Mouse (Mus musculus) MEL (cell line): ENCODE measurements at regions not wholly inside any gene's neighbourhood (a gene's known extent, or its start where the extent isn't known, plus 50 kb on each side); places are given as distances from the start of the nearest gene placed in this dataset.

ENCODE experiments used
- DNase-seq: peaks from one replicate; pipeline ENCODE4 v3.0.0; 2011; ENCODE audit warnings: low read depth, low spot score
- H3K27ac ChIP-seq: 2 replicates; pipeline ENCODE4 v1.5.1; 2012; ENCODE audit warnings: low read depth, mild to moderate bottlenecking, control low read depth, low read length, moderate library complexity; ENCODE audit not compliant: control insufficient read depth
- H3K27me3 ChIP-seq, 2 experiments: fragments of 150-350 bp in 1 of 2; sonication (generic) in 1 of 2; 2 replicates each; pipeline ENCODE4 v1.6.1; 2012; ENCODE audit warnings: low read length in 2 of 2, mild to moderate bottlenecking in 2 of 2, improper control_type of control experiment in 1 of 2, moderate library complexity in 1 of 2; ENCODE audit not compliant: insufficient read depth in 2 of 2, control insufficient read depth in 1 of 2
- H3K36me3 ChIP-seq, 2 experiments: 2 replicates each; pipeline ENCODE4 v1.6.1; 2012 to 2014; ENCODE audit warnings: low read length in 2 of 2, improper control_type of control experiment in 1 of 2, inconsistent platforms in 1 of 2, mild to moderate bottlenecking in 1 of 2; ENCODE audit not compliant: insufficient read depth in 2 of 2, control insufficient read depth in 1 of 2
- H3K4me1 ChIP-seq, 2 experiments: fragments of 150-350 bp in 1 of 2; sonication (generic) in 1 of 2; 2 replicates each; pipeline ENCODE4 v1.6.1; 2012; ENCODE audit warnings: low read length in 2 of 2, improper control_type of control experiment in 1 of 2, mild to moderate bottlenecking in 1 of 2; ENCODE audit not compliant: insufficient read depth in 2 of 2, control insufficient read depth in 1 of 2
- H3K4me3 ChIP-seq, 2 experiments: fragments of 150-350 bp in 1 of 2; sonication (generic) in 1 of 2; 2 replicates each; pipeline ENCODE4 v1.5.1; 2012; ENCODE audit warnings: low read depth in 2 of 2, low read length in 2 of 2, mild to moderate bottlenecking in 2 of 2, moderate library complexity in 2 of 2, control low read depth in 1 of 2, improper control_type of control experiment in 1 of 2; ENCODE audit not compliant: control insufficient read depth in 1 of 2, insufficient read depth in 1 of 2
- H3K79me2 ChIP-seq: 2 replicates; pipeline ENCODE4 v1.6.1; 2012; ENCODE audit warnings: mild to moderate bottlenecking, low read length, moderate library complexity; ENCODE audit not compliant: control insufficient read depth, poor library complexity, insufficient read depth
- H3K9ac ChIP-seq: 2 replicates; pipeline ENCODE4 v1.6.1; 2012; ENCODE audit warnings: low read depth, mild to moderate bottlenecking, control low read depth, low read length, moderate library complexity; ENCODE audit not compliant: control insufficient read depth, poor library complexity, severe bottlenecking
- H3K9me3 ChIP-seq: fragments of 150-350 bp; sonication (generic); replicated peaks from 2 replicates; pipeline ENCODE4 v1.6.1; 2012; ENCODE audit warnings: mild to moderate bottlenecking, low read length, improper control_type of control experiment, moderate library complexity; ENCODE audit not compliant: insufficient read depth
- CTCF ChIP-seq, 3 experiments: IDR thresholded peaks in 2 of 3; conservative IDR thresholded peaks in 1 of 3; 2 replicates each; pipeline ENCODE4 v1.5.1; 2011 to 2012; ENCODE audit warnings: low read length in 3 of 3, low read depth in 2 of 3, mild to moderate bottlenecking in 2 of 3, improper control_type of control experiment in 1 of 3, inconsistent platforms in 1 of 3, mixed read lengths in 1 of 3, moderate library complexity in 1 of 3; ENCODE audit not compliant: control insufficient read depth in 1 of 3, insufficient read depth in 1 of 3, poor library complexity in 1 of 3, severe bottlenecking in 1 of 3
- EP300 ChIP-seq, 2 experiments: IDR thresholded peaks; 2 replicates each; pipeline ENCODE4 v1.6.1; 2011; ENCODE audit warnings: improper control_type of control experiment in 2 of 2, low read length in 2 of 2, low read depth in 1 of 2, mild to moderate bottlenecking in 1 of 2
- ETS1 ChIP-seq: IDR thresholded peaks from 2 replicates; pipeline ENCODE4 v1.6.1; 2012; ENCODE audit warnings: low read depth, mild to moderate bottlenecking, inconsistent platforms, low read length, improper control_type of control experiment, moderate library complexity
- HCFC1 ChIP-seq: IDR thresholded peaks from 2 replicates; pipeline ENCODE4 v1.6.1; 2012; ENCODE audit warnings: low read depth, mild to moderate bottlenecking, inconsistent platforms, low read length, improper control_type of control experiment, moderate library complexity
- JUND ChIP-seq: IDR thresholded peaks from 2 replicates; pipeline ENCODE4 v1.6.1; 2011; ENCODE audit warnings: low read depth, mild to moderate bottlenecking, improper control_type of control experiment, low read length
- MAFK ChIP-seq: IDR thresholded peaks from 2 replicates; pipeline ENCODE4 v1.6.1; 2011; ENCODE audit warnings: low read depth, mild to moderate bottlenecking, low read length, improper control_type of control experiment, borderline replicate concordance
- MAZ ChIP-seq: IDR thresholded peaks from 2 replicates; pipeline ENCODE4 v1.6.1; 2012; ENCODE audit warnings: low read depth, mild to moderate bottlenecking, inconsistent platforms, low read length, improper control_type of control experiment
- MEF2A ChIP-seq: IDR thresholded peaks from 2 replicates; pipeline ENCODE4 v1.6.1; 2014; ENCODE audit warnings: low read depth, mild to moderate bottlenecking, inconsistent platforms, low read length, improper control_type of control experiment; ENCODE audit not compliant: poor library complexity, insufficient replicate concordance, severe bottlenecking; ENCODE audit errors: extremely low read depth
- MXI1 ChIP-seq: IDR thresholded peaks from 2 replicates; pipeline ENCODE4 v1.6.1; 2011; ENCODE audit warnings: mild to moderate bottlenecking, low read depth, low read length, improper control_type of control experiment
- MYB ChIP-seq: IDR thresholded peaks from 2 replicates; pipeline ENCODE4 v1.6.1; 2011; ENCODE audit warnings: mild to moderate bottlenecking, low read depth, low read length, improper control_type of control experiment
- POLR2A ChIP-seq, 2 experiments: IDR thresholded peaks; 2 replicates each; pipeline ENCODE4 v1.6.1; 2011 to 2012; ENCODE audit warnings: low read length in 2 of 2, mild to moderate bottlenecking in 2 of 2, control low read depth in 1 of 2, improper control_type of control experiment in 1 of 2, low read depth in 1 of 2, moderate library complexity in 1 of 2; ENCODE audit not compliant: control insufficient read depth in 1 of 2, insufficient read depth in 1 of 2, poor library complexity in 1 of 2
- POLR2AphosphoS2 ChIP-seq: IDR thresholded peaks from 2 replicates; pipeline ENCODE4 v1.6.1; 2011; ENCODE audit warnings: low read length, improper control_type of control experiment
- RAD21 ChIP-seq: IDR thresholded peaks from 2 replicates; pipeline ENCODE4 v1.6.1; 2011; ENCODE audit warnings: mild to moderate bottlenecking, low read depth, low read length, improper control_type of control experiment
- TAL1 ChIP-seq: IDR thresholded peaks from 2 replicates; pipeline ENCODE4 v1.6.1; 2012; ENCODE audit warnings: mild to moderate bottlenecking, inconsistent platforms, low read length, moderate library complexity, mixed read lengths
- USF2 ChIP-seq, 2 experiments: IDR thresholded peaks; 2 replicates each; pipeline ENCODE4 v1.6.1; 2011 to 2012; ENCODE audit warnings: improper control_type of control experiment in 2 of 2, low read length in 2 of 2, borderline replicate concordance in 1 of 2, inconsistent platforms in 1 of 2, low read depth in 1 of 2, mild to moderate bottlenecking in 1 of 2; ENCODE audit not compliant: insufficient read depth in 1 of 2
- ZKSCAN1 ChIP-seq: IDR thresholded peaks from 2 replicates; pipeline ENCODE4 v1.6.1; 2012; ENCODE audit warnings: low read depth, mild to moderate bottlenecking, inconsistent platforms, low read length, improper control_type of control experiment, moderate library complexity
- ZNF384 ChIP-seq: IDR thresholded peaks from 2 replicates; pipeline ENCODE4 v1.6.1; 2012; ENCODE audit warnings: low read depth, mild to moderate bottlenecking, inconsistent platforms, low read length, improper control_type of control experiment

DNA sequence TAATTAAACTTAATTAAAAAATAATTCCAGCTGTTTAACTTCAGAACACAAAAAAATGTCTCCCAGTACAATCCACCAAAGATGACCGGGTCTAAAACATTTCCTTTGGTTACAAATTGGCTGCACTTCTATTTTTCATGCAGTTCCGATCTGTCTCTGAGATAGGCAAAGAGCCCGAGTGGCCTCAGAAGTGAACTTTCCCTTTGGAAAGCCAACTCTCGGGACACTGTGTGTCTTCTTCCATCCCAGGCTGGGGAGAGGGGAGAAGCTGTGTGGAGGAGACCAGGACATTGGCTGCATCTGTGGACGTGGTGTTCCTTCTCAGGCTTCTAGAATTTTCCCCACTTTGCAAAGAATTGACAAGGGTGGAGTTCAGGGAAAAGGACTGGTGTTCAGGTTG is 125.0 kb upstream of the Ubr2 start:
- H3K9ac ChIP-seq: no peak overlapping the region
- DNase-seq: no peak
- H3K36me3 ChIP-seq: peaks cover 0 to 8% of the 10 kb centered on the region in 2 experiments; a peak in 2 of 4 replicates
- no peaks in the 10 kb centered on the region for H3K9me3 ChIP-seq
- no peaks in the 10 kb centered on the region; a peak in 2 of 4 replicates for H3K27me3 ChIP-seq
- H3K4me3 ChIP-seq: no peak overlapping the region
- H3K27ac ChIP-seq: no peak overlapping the region
- no peak for TF ChIP-seq MEF2A
- peaks cover 5 to 12% of the 10 kb centered on the region in 2 experiments; a peak in 3 of 4 replicates for H3K4me1 ChIP-seq
- H3K79me2 ChIP-seq: peaks cover 3% of the 10 kb centered on the region; the same call in 1 of the 2 replicates

DNA sequence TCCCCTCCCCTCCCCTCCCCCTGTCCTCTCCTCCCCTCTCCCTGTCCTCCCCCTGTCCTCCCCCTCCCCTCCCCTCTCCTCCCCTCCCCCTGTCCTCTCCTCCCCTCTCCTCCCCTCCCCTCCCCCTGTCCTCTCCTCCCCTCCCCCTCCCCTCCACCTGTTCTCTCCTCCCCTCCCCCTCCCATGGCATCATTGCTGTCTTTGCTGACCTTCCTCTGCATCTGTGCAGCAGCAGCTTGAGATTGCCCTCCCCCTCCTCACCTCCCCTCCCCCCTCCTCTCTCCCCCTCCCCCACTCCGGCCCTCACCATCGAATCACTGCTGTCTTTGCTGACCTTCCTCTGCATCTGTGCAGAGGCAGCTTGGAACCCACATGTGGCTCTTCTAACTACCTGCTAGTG is 123.4 kb upstream of the Ubr2 start:
- Histone ChIP-seq H3K79me2 (no peaks in the 10 kb centered on the region), H3K27me3 (no peaks in the 10 kb centered on the region; a peak in 2 of 4 replicates), H3K36me3 (peaks cover 0 to 7% of the 10 kb centered on the region in 2 experiments; a peak in 2 of 4 replicates), H3K9ac (no peak overlapping the region), H3K27ac (no peak overlapping the region), H3K9me3 (no peaks in the 10 kb centered on the region), H3K4me1 (peaks cover 4 to 6% of the 10 kb centered on the region in 2 experiments; a peak in 3 of 4 replicates), H3K4me3 (no peak overlapping the region)
- no peak for DNase-seq
- no peak for TF ChIP-seq MYB
- TF ChIP-seq TAL1: no peak
- no peak for TF ChIP-seq USF2 (IDR thresholded peaks at IDR 0.05; ENCODE audit: borderline replicate concordance in 1 of 2, insufficient read depth in 1 of 2, low read depth in 1 of 2, low read length in 2 of 2)
- no peak for TF ChIP-seq POLR2AphosphoS2
- TF ChIP-seq MEF2A: no peak
- TF ChIP-seq POLR2A (IDR thresholded peaks at IDR 0.05; ENCODE audit: control insufficient read depth in 1 of 2, insufficient read depth in 1 of 2, low read depth in 1 of 2, low read length in 2 of 2, poor library complexity in 1 of 2): no peak
- TF ChIP-seq CTCF (IDR thresholded peaks at IDR 0.05 in 2 of 3, conservative IDR thresholded peaks at IDR 0.05 in 1 of 3; ENCODE audit: control insufficient read depth in 1 of 3, insufficient read depth in 1 of 3, low read depth in 2 of 3, low read length in 3 of 3, poor library complexity in 1 of 3, severe bottlenecking in 1 of 3): no peak
- no peak for TF ChIP-seq MAFK
- no peak for TF ChIP-seq MXI1
- no peak for TF ChIP-seq ZKSCAN1
- TF ChIP-seq JUND: no peak
- TF ChIP-seq RAD21: no peak
- TF ChIP-seq EP300 (IDR thresholded peaks at IDR 0.05; ENCODE audit: low read depth in 1 of 2, low read length in 2 of 2): no peak
- no peak for TF ChIP-seq ZNF384
- no peak for TF ChIP-seq MAZ
- no peak for TF ChIP-seq HCFC1
- TF ChIP-seq ETS1: no peak
